Mouse (Mus musculus) erythroblast, embryonic 14.5 days (primary cell): ENCODE data around the gene Smarcc1.

ENCODE experiments used
- GATA1 ChIP-seq: IDR thresholded peaks from 2 replicates; pipeline ENCODE4 v1.6.1; 2012; ENCODE audit warnings: low read length, inconsistent platforms, mixed read lengths
- TAL1 ChIP-seq: IDR thresholded peaks from 3 replicates; pipeline ENCODE4 v1.6.1; 2012; ENCODE audit warnings: low read length, inconsistent platforms, mixed read lengths

DNA sequence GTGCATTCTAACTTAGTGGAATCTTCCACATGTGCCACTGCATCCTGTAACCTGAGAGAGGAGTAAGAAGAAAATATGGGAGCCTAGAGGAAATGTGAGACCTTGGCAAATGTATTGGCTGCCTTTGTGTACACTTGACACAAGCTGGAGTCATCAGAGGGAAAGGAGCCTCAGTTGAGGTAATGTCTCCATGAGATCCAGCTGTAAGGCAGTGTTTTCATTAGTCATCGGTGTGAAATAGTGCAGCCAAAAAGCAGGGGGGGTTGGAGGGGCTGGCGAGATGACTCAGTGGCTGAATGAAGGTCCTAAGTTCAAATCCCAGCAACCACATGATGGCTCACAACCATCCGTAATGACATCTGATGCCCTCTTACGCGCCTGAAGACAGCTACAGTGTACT lies 44.9 kb downstream of the Smarcc1 start:
- TF ChIP-seq GATA1, result no peak
- TF ChIP-seq TAL1, result no peak
